Mouse (Mus musculus) adrenal gland, adult 8-10 months (tissue): ENCODE data around the gene Hnrnpa3. TPM values are rescaled to one million over a fixed set of nuclear protein-coding genes. Genes with fewer than 3 reads are reported as not detected.

Experiments
- DNase-seq: peaks from one replicate; pipeline ENCODE4 v3.0.0; 2022
- microRNA-seq, 2 experiments: library from miRNA; unstranded; fragments of <30 nt; microRNA quantifications; one replicate each; pipeline ENCODE4 v1.2.0; 2022
- total RNA-seq, 4 experiments: library from RNA; stranded (reverse); gene quantifications; 2 replicates each; pipeline ENCODE4 v1.2.4; 2022

Gene Hnrnpa3
- total RNA-seq, 4 experiments from 2014 or later = 269 to 378 (median 343) TPM

DNA sequence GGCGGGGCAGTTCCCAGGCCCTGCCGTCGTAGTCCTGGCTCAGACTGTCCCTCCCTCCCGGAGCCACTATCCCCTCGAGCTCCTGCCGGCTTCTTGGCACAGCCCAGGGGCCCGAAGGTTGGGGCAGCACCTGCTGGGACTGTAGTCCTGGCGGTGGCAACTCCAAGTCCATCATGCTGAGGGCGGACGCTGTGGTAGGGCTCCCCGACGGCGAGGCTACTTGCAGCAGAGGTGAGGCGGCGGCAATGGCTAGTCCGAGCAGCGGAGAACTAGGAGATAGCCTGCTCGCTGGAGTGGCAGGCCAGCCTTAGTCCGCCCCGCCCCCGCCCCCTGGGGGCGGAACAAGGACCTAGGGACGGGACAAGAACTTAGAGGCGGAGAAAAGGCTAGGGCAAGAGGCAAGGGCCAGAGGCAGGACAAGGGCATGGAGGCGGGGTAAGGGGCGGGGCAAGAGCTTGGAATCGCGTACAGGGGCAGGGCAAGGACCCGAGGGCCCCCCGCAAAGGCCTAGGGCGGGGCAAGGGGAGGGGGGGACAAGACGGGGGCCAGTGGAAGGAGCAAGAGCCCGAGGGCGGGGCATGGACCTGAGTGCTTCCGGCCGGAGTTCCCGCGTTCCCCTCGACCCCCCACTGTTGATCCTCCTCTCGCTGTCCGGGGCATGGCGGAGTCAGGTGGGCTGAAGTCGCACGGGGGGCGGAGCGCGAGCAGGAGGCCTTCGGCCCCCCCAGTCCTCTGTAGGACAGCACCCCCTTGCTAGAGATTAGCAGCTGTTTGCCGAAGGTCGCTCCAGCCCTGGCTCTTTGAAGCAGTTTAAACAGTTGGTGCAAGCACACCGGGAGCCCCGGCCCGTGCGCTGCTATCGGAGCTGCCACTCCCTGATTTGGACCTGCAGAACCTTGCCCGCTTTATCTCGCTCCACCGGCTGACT is 45.4 kb downstream of the Hnrnpa3 start, which contains the start of gene Nfe2l2:
Nfe2l2 (minus strand) TSS at position 408 of the 928 bp plus-strand sequence.
- DNase-seq = peak; percentile 100

GRCm38 (mm10) chr2:75705162-75705752 is 46.2 kb downstream of the Hnrnpa3 start:
- DNase-seq = no peak

DNA sequence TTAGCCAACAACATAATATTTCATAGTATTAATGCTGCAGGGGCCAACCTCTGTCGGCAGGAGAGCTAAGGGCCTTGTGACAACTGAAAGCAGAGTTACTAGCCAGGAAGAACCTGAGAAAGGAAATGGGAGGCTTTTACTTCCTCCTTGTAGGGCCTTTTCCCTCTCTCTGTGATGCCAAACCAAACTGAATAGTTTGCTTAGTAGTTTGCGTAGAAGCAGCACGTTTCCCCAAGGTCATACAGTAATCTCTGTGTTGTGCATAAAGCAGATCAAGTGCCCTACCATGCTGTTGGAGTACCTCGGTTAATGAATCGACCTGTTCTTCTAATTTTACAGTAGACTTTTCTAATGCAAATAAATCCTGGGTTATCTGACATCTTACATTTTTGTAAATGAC is 47.4 kb downstream of the Hnrnpa3 start:
- DNase-seq = no peak

DNA sequence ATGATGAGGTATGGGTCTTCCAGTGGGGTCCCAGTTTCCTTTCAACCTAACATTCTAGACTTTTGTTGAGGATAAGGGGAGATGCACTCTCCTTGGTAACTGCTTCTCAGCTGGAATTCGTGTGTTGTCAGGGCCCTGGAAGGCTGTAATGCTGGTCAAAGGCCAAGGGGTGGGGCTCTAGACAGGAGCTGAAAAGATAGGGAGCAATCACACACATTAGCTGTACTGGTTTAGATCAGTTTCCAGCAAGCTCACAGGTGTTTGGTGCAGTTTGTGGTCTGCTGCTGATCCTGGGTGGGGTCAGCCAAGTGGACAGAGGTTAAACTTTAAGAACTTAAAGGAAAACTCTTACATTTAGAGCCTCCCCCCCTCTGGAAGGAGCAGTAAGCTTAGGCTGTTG is 48.4 kb downstream of the Hnrnpa3 start:
- no peak for DNase-seq

GRCm38 (mm10) chr2:75713083-75713482 is 54.0 kb downstream of the Hnrnpa3 start:
- DNase-seq = no peak

DNA sequence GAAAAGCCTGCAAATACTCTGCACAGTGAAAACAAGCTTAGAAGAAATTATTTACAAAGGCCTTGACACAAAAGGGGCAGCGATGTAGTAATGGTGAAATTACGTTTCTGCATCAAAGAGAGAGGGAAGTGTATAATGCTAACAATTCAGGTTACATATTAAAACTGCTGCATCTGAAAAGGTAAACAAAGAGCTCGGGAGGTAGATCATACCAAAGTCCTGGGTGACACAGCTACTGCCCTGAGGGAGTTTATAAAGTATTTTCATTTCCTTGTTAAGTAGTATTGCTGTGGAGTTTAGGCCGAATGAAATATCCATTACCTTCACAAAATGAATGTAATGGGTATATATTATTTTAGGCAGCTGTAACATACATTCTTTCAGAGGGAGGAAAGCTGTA is 55.7 kb downstream of the Hnrnpa3 start:
- no peak for DNase-seq

- no peak for DNase-seq
Measured at GRCm38 (mm10) chr2:75716046-75717016, 57.3 kb downstream of the Hnrnpa3 start.

Small RNA genes lying within 50 kb of the gene (microRNA-seq; reads per million reads assigned to microRNA genes)
- gene Gm24574 = 0 reads per million in 2 experiments

Other genes starting within 250 kb of the Hnrnpa3 start
- gene Nfe2l2, start 45.4 kb downstream of the Hnrnpa3 start, total RNA-seq = 100 to 1,000 TPM in 3 of 4 experiments, 10 to 100 TPM in 1; 93.7 to 115 (median 107) TPM
- gene Agps, start 172.9 kb downstream of the Hnrnpa3 start, total RNA-seq = 10 to 100 TPM; 36.7 to 39.1 (median 39.1) TPM